In the genomic region with DNA sequence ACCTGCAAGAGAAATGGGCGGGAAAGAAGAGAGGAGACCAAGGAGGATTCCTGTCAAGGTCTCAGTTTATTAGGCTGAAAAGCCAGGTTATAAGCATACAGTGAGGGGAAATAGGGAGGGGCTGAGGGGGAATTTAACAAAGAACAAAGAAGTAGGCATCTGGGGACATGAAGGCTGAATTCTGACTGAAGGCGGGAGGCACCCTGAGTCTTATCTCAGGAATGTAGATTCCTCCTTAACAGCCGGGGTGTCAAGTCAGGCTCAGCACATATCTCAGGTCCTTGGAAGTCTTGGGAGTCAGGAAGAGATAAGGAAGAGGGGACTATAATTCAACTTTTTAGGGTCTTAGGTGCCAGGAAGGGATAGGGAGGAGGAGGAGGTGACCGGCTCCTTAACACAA, we compare ENCODE assay signal across 12 mouse cellular contexts. TPM values are rescaled to one million over a fixed set of nuclear protein-coding genes. Genes with fewer than 3 reads are reported as not detected.
DNase-seq lines count a peak whose midpoint lies in the region; ATAC-seq lines count a peak whose summit lies in the region.
"Not testable (repeated sequence)": the region's sequence is repeated elsewhere in the genome, so short reads cannot be mapped to it uniquely, and the experiment has no call there.
"Had no signal": no experiment of that assay in that cellular context is flagged by ENCODE, and none has a peak within 500 bp of the region (broad histone marks: within the 10 kb centered on the region; RNA-seq: fewer than 3 reads in every experiment).

No protein-coding gene starts in this region.

- 98% methylated on average over 4 of the region's 4 CpGs for WGBS in midbrain, embryonic 11.5 days

- not testable (repeated sequence) for H3K9me3 ChIP-seq in midbrain, embryonic 11.5 days (ENCODE audit: control insufficient read depth, low read length)

- not testable (repeated sequence) for H3K27me3 ChIP-seq in midbrain, embryonic 11.5 days (ENCODE audit: control insufficient read depth, insufficient read depth, low read length)

- DNase-seq in ES-CJ7 (ENCODE audit: low read depth, low spot score) (peak; percentile 22), R1 (ENCODE audit: low read depth, low spot score) (peak; percentile 69), ZHBTc4 (ENCODE audit: low read depth, low spot score) (peak; percentile 57)
- DNase-seq in midbrain, embryonic 11.5 days (ENCODE audit: low spot score, missing footprints) = peak; percentile 8

- H3K36me3 ChIP-seq in midbrain, embryonic 11.5 days (ENCODE audit: control insufficient read depth, insufficient read depth, low read length) = not testable (repeated sequence)

- H3K4me1 ChIP-seq in midbrain, embryonic 11.5 days (ENCODE audit: control insufficient read depth, insufficient read depth, low read length) = not testable (repeated sequence)

- H3K4me2 ChIP-seq in midbrain, embryonic 11.5 days = not testable (repeated sequence)

- not testable (repeated sequence) for H3K9ac ChIP-seq in midbrain, embryonic 11.5 days (ENCODE audit: low read length)

- not testable (repeated sequence) for ATAC-seq in midbrain, embryonic 11.5 days (ENCODE audit: low FRiP score)

- H3K27ac ChIP-seq in midbrain, embryonic 11.5 days (ENCODE audit: low read depth, low read length) = not testable (repeated sequence)

- H3K4me3 ChIP-seq in midbrain, embryonic 11.5 days (ENCODE audit: low read depth, low read length) = not testable (repeated sequence)

RNA-seq across cellular contexts. Expression of a gene that starts 36.6 kb away (rescaled TPM):
- not detected in 2 replicates for polyA plus RNA-seq in midbrain, embryonic 11.5 days (2014; fragmentation: Nextera tagmentation; extraction: Ambion mirVana)
- polyA plus RNA-seq: activated CD4-positive, CD25-positive, alpha-beta regulatory T cell, adult 4 months; adrenal gland, adult 2 months; brain, embryonic 14.5 days; C2C12; CD4-positive, CD25-positive, alpha-beta regulatory T cell, adult 4 months; G1E; Patski had no signal

RNA-seq across cellular contexts. Expression of a gene that starts 40.5 kb away (rescaled TPM):
- polyA plus RNA-seq in midbrain, embryonic 11.5 days (2014; fragmentation: Nextera tagmentation; extraction: Ambion mirVana) = not detected in 2 replicates
- polyA plus RNA-seq: activated CD4-positive, CD25-positive, alpha-beta regulatory T cell, adult 4 months; adrenal gland, adult 2 months; brain, embryonic 14.5 days; C2C12; CD4-positive, CD25-positive, alpha-beta regulatory T cell, adult 4 months; cerebellum, adult 2 months; G1E; Patski had no signal

Comparison
In these comparisons a context has a peak if more than half of its experiments do, and no peak if none do; other contexts are left out.
1. DNase-seq: peak in every context shown above with its lines; median percentile 69 in R1; 57 in ZHBTc4; 22 in ES-CJ7; 8 in midbrain, embryonic 11.5 days.